Comparison of ENCODE assay signal across 16 mouse cellular contexts in genomic region chr7:114536179-114536578, GRCm38 (mm10).
"Had no signal": no experiment of that assay in that cellular context is flagged by ENCODE, and none has a peak within 500 bp of the region (broad histone marks: within the 10 kb centered on the region; RNA-seq: fewer than 3 reads in every experiment).

No protein-coding gene starts in this region.

- H3K4me2 ChIP-seq: liver, embryonic 11.5 days; liver, embryonic 13.5 days; liver, embryonic 15.5 days; lung, embryonic 15.5 days; midbrain, embryonic 12.5 days; neural tube, embryonic 12.5 days had no signal

- H3K27me3 ChIP-seq: liver, embryonic 13.5 days; liver, embryonic 15.5 days; lung, embryonic 15.5 days; midbrain, embryonic 12.5 days; neural tube, embryonic 12.5 days had no signal

- H3K9ac ChIP-seq: liver, embryonic 13.5 days; liver, embryonic 15.5 days; liver, postnatal 0 days; lung, embryonic 15.5 days; midbrain, embryonic 12.5 days; neural tube, embryonic 12.5 days had no signal

- DNase-seq: liver; liver, embryonic 13.5 days; liver, postnatal 0 days; midbrain, embryonic 14.5 days; right cerebral cortex, postnatal 25 days; right cerebral cortex, postnatal 4 days; spleen, adult 18-20 months; thymus, adult 2 months; thymus, postnatal 25 days; thymus, postnatal 4 days had no signal

- H3K4me1 ChIP-seq: liver, embryonic 13.5 days; liver, embryonic 15.5 days; lung, embryonic 15.5 days; midbrain, embryonic 10.5 days; midbrain, embryonic 12.5 days; neural tube, embryonic 12.5 days had no signal

- H3K9me3 ChIP-seq: liver, embryonic 13.5 days; liver, embryonic 15.5 days; lung, embryonic 15.5 days; midbrain, embryonic 10.5 days; midbrain, embryonic 12.5 days; neural tube, embryonic 12.5 days had no signal

- H3K27ac ChIP-seq: liver, embryonic 13.5 days; liver, embryonic 15.5 days; lung, embryonic 15.5 days; midbrain, embryonic 10.5 days; midbrain, embryonic 12.5 days; neural tube, embryonic 12.5 days had no signal

- ATAC-seq: liver, postnatal 0 days had no signal

- H3K4me3 ChIP-seq: liver, embryonic 13.5 days; liver, embryonic 15.5 days; lung, embryonic 15.5 days; midbrain, embryonic 10.5 days; midbrain, embryonic 12.5 days; neural tube, embryonic 12.5 days had no signal
